Mouse (Mus musculus) induced T-regulatory cell, adult 2 months (primary cell): ENCODE measurements around the gene Uxt.
A peak's percentile ranks its signal among the peaks of the same experiment; 100 is the strongest.

Source experiments
- DNase-seq: peaks from one replicate; pipeline ENCODE4 v3.0.0-alpha.2; 2012; ENCODE audit warnings: low read depth

The Uxt gene

DNA sequence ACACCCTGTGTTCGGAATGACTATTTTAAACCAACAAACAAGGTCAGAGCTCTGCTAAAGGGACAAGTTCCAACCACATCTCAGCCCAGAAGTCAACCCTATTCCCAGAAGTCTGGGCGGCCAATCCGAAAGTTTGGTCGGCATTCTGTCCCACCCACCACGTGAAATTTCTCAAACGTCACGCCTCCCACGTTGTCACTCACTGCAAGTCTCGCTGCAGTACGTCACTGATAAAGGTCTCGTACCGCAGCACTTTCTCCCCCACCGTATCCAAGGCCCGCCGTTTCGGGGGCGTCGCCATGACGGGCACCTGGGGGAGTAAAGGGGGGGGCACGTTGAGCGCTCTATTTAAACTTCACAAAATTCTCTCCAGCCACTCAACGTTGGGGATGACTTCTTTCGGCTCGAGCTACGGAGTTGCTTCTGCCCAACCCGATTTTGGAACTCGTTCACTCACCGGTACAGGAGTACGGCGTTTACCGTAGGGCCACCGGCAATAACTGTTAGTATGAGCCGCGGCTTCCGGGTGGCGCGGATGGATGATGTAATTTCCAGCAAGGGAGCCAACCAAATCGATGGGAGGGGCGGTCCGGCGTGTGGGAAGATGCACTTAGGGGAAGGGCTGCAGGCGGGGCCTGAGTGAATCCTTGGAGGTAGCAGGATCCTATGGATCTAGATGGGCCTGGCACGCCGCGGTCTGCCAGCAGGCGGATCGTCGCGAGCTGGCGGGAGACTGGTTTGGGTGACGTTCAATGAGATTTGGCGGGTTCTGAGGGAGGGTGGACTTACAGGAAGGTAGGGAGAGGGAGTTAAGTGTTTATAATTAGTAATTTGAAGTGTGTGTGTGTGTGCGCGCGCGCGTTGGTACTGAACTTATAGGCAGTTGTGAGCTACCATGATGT, at the start of gene Uxt:
Gene Uxt (minus strand): TSS at position 541 of the 902 bp plus-strand sequence.
- peak; percentile 92 for DNase-seq

DNA sequence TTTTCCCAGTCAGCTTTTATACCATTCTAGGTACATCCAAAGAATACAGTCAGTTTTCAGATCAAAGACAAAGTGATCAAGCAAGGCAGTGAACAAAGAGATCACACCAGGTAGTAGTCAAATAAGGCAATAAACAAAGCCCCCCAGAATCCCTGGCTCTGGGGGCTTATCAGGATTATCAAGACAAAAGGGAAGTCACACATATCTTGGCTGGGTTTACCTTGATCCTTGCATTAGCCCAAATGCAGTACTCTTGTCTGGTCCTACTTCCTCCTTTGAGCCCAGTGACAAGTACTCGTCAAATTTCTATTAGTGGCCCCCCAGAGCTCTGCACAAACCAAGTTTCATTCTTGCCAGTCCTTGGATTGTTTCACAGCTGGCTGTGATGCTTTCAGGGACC, 19.1 kb upstream of the Uxt start:
- DNase-seq = no peak

- peak; percentile 91 for DNase-seq
These were observed 11.5 kb downstream of the Uxt start, which contains the start of gene Elk1 for GRCm38 (mm10) chrX:20950191-20950880. Elk1 (minus strand) TSS chrX:20950608.

DNA sequence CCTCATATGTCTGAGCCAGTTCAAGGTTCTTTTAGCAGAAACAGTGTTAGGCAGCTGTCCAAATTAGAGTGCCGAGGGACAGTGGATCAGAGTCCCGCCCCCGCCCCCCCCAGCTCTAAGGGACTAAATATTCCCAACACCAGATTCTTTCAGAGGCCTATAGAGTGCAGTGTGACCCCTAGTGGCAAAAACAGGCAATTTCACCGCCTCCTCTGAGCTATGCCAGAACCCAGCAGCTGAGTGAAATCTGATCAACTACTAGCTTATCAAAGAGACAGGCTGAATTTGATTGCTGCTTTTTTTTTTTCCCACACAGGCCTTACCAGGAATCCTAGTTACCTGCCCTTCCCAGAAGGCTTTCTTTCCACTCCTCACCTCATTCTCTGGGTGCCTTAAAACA, 15.8 kb downstream of the Uxt start:
- DNase-seq = peak; percentile 59

GRCm38 (mm10) chrX:20931963-20932362, 29.9 kb downstream of the Uxt start:
- no peak for DNase-seq

GRCm38 (mm10) chrX:20931364-20931763, 30.5 kb downstream of the Uxt start, which contains the start of gene Cfp:
Cfp (minus strand) TSS chrX:20931555.
- no peak for DNase-seq

DNA sequence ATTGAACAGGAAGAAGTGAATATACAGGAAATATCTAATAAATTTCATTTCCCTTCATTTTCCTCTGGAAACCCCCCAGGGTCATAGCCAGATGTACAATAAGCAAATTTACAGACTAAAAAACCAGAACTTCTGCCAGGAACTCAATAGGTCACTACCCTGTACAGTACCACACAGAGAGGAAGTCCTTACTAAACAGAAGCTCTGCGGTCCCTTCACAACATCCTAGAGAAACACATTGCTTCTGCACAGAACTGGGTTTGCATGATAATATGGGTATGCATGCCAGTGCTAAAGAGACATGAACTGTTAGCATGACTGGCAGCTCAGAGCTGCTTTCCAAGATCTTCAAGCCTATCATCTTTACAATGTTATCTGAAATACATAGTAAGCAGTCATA, 32.0 kb downstream of the Uxt start:
- DNase-seq = no peak

- no peak for DNase-seq
These were observed 36.8 kb downstream of the Uxt start for GRCm38 (mm10) chrX:20924976-20925375.

GRCm38 (mm10) chrX:20923506-20923905, 38.3 kb downstream of the Uxt start:
- no peak for DNase-seq

GRCm38 (mm10) chrX:20921366-20921765, 40.5 kb downstream of the Uxt start:
- peak; percentile 3 for DNase-seq

DNA sequence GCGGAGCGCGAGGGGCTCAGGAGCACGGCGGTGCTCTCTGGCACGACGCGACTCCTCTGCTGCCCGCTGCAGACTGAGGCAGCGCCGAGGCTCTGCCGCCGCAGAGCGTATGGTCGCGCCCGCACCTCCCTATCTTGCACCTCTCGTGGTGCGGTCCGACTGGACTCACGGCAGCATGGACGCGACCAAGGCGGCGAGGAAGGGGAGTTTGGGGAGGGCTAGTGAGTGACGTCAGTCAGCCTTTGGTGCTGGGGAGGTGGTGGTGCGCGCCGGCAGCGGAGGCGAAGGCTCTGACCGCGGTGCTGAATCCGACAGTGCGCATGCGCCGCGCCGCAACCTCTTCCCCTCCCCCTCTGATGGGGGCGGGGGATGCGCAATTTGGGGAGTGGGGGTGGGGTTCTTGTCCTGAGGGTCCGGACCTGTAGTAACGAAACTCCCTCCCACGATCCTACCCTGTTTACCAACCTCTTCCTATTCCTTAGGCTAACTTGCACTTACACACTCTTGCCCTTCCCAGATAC, 40.9 kb downstream of the Uxt start, which contains the start of gene Syn1:
Gene Syn1 (minus strand): TSS at position 161 of the 521 bp plus-strand sequence.
- peak; percentile 79 for DNase-seq

DNA sequence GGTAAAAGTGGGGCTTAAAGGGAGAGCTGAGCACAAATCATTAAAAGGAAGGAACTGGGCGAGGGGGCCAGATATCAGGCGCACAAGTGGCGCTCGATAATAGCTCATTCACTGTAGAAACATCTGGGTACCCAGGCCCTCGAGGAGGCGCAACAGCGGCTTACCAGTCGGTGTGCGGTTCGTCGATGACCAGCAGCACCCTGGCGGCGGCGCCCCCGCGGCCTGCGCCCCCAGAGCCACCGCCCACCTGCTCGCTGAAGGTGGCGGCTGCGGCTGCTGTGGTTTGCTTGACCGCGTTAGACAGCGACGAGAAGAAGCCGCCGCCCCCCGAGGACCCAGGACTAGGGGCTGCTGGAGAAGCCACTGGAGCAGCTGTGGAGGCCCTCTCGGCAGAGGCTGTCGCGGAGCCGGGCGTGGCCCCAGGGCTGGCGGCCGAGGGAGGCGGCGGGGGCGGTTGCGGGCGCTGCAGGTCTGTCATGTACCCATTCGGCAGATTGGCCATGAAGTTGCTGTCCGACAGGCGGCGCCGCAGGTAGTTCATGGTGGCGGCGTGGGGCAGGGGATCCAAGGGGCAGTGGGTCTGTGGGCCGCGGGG, 41.5 kb downstream of the Uxt start:
- no peak for DNase-seq

DNA sequence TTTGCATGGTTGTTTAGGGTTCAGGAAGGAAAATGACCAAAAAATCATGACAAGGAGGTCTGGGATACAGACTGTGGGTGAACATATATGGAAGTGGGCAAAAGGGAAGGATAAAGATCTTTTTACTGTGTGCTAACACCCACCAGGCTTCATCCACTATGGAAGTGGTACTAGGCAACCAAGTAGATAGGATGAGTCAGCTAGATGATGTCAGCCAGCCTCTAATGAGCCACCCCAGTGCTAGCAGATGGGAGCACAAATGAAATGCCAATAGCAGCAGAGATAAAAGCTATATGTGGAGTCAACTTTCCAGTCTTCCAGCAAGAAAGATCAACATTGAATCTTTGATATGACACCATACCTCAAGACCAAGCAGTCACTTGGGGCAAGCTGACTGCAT, 46.7 kb downstream of the Uxt start:
- DNase-seq = no peak

GRCm38 (mm10) chrX:20913726-20914125, 48.1 kb downstream of the Uxt start:
- DNase-seq = no peak

- DNase-seq = no peak
These were observed 51.7 kb downstream of the Uxt start for GRCm38 (mm10) chrX:20910074-20910473.
